Mouse (Mus musculus): Measurements from ENCODE around the gene Mrps18a. TPM values are rescaled to one million over a fixed set of nuclear protein-coding genes. Genes with fewer than 3 reads are reported as not detected.
A peak's percentile ranks its signal among the peaks of the same experiment; 100 is the strongest.

Gene Mrps18a
- 136 and 137 TPM in 2 replicates for polyA plus RNA-seq (2015; fragmentation: Nextera tagmentation; extraction: Ambion mirVana)

DNA sequence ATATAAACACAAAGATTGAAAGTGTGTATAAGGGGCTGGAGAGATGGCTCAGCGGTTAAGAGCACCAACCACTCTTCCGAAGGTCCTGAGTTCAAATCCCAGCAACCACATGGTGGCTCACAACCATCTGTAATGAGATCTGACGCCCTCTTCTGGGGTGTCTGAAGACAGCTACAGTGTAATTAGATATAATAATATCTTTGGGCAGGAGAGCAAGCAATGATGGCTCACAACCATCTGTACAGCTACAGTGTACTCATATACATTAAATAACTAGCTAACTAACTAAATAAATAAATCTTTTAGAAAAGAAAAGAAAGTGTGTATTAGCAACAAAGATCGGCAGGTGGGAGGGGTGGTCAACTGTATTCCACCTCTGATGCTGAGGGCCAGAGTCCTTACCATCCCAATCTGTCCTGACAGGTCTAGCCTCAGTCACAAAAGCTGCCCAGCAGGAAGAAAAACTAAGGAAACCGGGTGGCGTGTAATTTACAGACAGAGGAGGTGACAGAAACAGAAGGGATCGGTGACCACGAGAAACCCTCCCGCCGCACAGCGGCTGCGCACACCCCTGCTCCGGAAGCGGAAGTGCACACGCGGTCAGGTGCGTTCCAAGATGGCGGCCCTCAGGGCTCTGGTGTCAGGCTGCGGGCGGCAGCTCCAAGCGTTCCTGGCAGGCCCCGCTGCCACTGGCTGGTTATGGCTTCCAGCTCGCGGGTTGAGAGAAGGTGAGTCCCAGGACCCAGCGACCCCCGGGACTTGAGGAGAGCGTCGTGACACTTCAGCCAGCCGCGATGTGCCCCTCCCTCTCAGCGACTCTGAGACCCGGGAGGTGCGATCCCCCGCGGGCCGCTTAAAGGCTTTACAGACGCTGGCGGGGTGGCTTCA lies at the start of gene Mrps18a:
Mrps18a (plus strand) TSS at position 585 of the 888 bp plus-strand sequence.
- Histone ChIP-seq H3K4me2 (peak within 1 kb of the TSS; percentile 77), H3K36me3 (ENCODE audit: poor library complexity, severe bottlenecking) (peaks cover 5% of the 10 kb centered on the region), H3K9ac (peak within 1 kb of the TSS; percentile 67), H3K9me3 (replicated peaks) (no peaks in the 10 kb centered on the region), H3K27me3 (peaks cover 20% of the 10 kb centered on the region), H3K27ac (peak within 1 kb of the TSS; percentile 71), H3K4me3 (peak within 1 kb of the TSS; percentile 63), H3K4me1 (peaks cover 11% of the 10 kb centered on the region)
- WGBS = 6% methylated on average over 38 of the region's 38 CpGs
- ATAC-seq = peak; percentile 99

GRCm38 (mm10) chr17:46063283-46063973 lies 47.4 kb upstream of the Mrps18a start:
- Histone ChIP-seq H3K4me2 (peak overlapping the region; percentile 14), H3K27me3 (no peaks in the 10 kb centered on the region), H3K4me3 (no peak overlapping the region), H3K9me3 (replicated peaks) (no peaks in the 10 kb centered on the region), H3K4me1 (peaks cover 14% of the 10 kb centered on the region), H3K36me3 (ENCODE audit: poor library complexity, severe bottlenecking) (no peaks in the 10 kb centered on the region), H3K9ac (no peak overlapping the region), H3K27ac (peak overlapping the region; percentile 48; the same call in 1 of the 2 replicates)
- ATAC-seq = peak; percentile 71
- 19% methylated on average over 10 of the region's 10 CpGs for WGBS

GRCm38 (mm10) chr17:46063974-46064312 lies 46.8 kb upstream of the Mrps18a start:
- H3K27ac ChIP-seq = peak overlapping the region; percentile 48; the same call in 1 of the 2 replicates
- WGBS = 30% methylated on average over 6 of the region's 6 CpGs
- no peak for ATAC-seq
- H3K4me1 ChIP-seq = peaks cover 14% of the 10 kb centered on the region
- H3K9ac ChIP-seq = no peak overlapping the region
- no peak overlapping the region for H3K4me3 ChIP-seq
- no peaks in the 10 kb centered on the region for H3K9me3 ChIP-seq (replicated peaks)
- H3K36me3 ChIP-seq (ENCODE audit: poor library complexity, severe bottlenecking) = no peaks in the 10 kb centered on the region
- H3K27me3 ChIP-seq = no peaks in the 10 kb centered on the region
- peak overlapping the region; percentile 14; the same call in 1 of the 2 replicates for H3K4me2 ChIP-seq

DNA sequence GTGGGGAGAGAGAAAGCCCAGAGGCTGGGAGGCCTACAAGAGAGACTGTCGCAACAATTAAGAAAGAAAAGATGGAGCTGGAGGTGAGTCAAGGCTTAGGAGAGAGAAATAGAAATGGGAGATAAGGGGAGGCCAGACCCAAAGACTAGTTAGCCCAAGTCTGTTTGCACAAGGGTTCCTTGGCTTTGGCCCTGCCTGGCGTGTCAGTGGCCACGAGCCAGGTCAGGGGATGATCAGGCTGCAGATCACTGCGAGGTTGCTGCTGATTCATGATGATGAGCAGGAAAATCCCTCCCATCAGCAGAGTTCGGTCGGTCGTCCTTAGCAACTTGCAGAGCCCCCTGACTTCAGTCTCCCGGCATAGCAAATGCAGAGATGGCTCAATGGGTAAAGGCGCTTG lies 40.7 kb upstream of the Mrps18a start:
- H3K4me2 ChIP-seq = no peak overlapping the region
- 0 out of 2 replicates have a peak, but pooled peaks cover 4% of the 10 kb centered on the region for H3K4me1 ChIP-seq
- H3K4me3 ChIP-seq = no peak overlapping the region
- 72% methylated on average over 9 of the region's 9 CpGs for WGBS
- no peaks in the 10 kb centered on the region for H3K36me3 ChIP-seq (ENCODE audit: poor library complexity, severe bottlenecking)
- no peak overlapping the region for H3K27ac ChIP-seq
- H3K9me3 ChIP-seq (replicated peaks) = no peaks in the 10 kb centered on the region
- no peak for ATAC-seq
- H3K27me3 ChIP-seq = no peaks in the 10 kb centered on the region
- no peak overlapping the region for H3K9ac ChIP-seq

DNA sequence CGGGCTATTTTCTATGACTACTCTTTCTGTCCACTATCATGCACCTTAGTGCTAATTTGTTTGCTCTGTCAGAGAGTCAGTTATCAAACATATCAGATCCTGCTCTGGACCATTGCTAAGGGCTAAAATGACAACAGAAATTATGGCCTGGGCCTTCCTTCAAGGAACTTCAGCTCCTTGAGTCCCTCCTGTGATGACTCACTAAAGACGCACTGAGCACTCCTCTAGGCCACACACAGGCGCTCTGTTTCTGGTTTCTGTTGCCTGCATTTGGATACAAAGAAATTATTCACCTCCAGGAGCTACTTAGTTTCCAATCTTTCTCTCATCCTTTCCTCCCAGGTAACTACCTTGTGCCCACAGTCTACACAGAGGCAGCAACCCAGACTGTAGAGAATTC lies 39.3 kb upstream of the Mrps18a start:
- Histone ChIP-seq H3K9ac (no peak overlapping the region), H3K4me1 (0 out of 2 replicates have a peak, but pooled peaks cover 4% of the 10 kb centered on the region), H3K4me2 (no peak overlapping the region), H3K27ac (no peak overlapping the region), H3K9me3 (replicated peaks) (no peaks in the 10 kb centered on the region), H3K36me3 (ENCODE audit: poor library complexity, severe bottlenecking) (no peaks in the 10 kb centered on the region), H3K4me3 (no peak overlapping the region), H3K27me3 (no peaks in the 10 kb centered on the region)
- 89% methylated on average over 3 of the region's 3 CpGs for WGBS
- ATAC-seq = no peak

- H3K27me3 ChIP-seq = no peaks in the 10 kb centered on the region
- no peak for ATAC-seq
- no peak overlapping the region for H3K4me3 ChIP-seq
- H3K4me1 ChIP-seq = 0 out of 2 replicates have a peak, but pooled peaks cover 4% of the 10 kb centered on the region
- 77% methylated on average over 23 of the region's 23 CpGs for whole genome bisulfite sequencing
- H3K27ac ChIP-seq = no peak overlapping the region
- H3K4me2 ChIP-seq = no peak overlapping the region
- H3K9ac ChIP-seq = no peak overlapping the region
- no peaks in the 10 kb centered on the region for H3K36me3 ChIP-seq (ENCODE audit: poor library complexity, severe bottlenecking)
- H3K9me3 ChIP-seq (replicated peaks) = no peaks in the 10 kb centered on the region
Observed at GRCm38 (mm10) chr17:46073730-46074301, 37.0 kb upstream of the Mrps18a start.

DNA sequence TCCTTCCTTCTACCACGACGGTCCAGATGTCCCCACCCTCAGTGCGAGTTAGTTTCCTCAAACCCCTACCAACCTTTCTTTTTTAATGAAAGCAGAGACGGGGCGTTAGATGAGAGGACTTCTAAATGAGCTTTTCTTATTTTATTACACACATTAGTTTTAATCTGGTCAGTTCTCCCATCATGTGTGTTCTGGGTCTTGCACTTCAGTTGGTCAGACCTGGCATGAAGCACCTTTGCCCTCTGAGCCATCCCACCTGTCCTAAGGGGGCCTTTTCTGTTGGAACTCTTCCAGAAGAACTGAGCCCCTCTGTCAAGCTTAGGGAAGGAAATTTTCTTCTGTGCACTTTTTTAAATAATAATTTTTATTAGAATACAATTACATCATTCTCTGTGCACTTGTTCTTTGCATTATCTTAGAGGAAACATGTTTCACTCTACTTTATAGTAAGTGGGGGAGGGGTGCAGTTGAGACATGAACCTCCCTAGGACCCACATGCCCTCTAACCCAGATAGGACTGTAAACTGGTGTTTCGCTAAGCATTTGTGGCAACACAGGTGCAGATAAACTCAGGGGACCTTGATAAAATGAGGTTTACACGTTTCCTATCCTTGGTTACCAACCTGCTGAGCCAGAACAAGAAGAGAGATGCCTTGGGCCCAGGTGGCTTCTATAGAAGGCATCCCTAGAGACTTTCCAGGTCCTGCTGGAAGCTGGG lies 36.2 kb upstream of the Mrps18a start:
- Histone ChIP-seq H3K36me3 (ENCODE audit: poor library complexity, severe bottlenecking) (no peaks in the 10 kb centered on the region), H3K27me3 (no peaks in the 10 kb centered on the region), H3K4me3 (no peak overlapping the region), H3K4me2 (no peak overlapping the region), H3K9me3 (replicated peaks) (no peaks in the 10 kb centered on the region), H3K4me1 (0 out of 2 replicates have a peak, but pooled peaks cover 4% of the 10 kb centered on the region), H3K9ac (no peak overlapping the region), H3K27ac (no peak overlapping the region)
- WGBS = 68% methylated on average over 7 of the region's 7 CpGs
- ATAC-seq = no peak

DNA sequence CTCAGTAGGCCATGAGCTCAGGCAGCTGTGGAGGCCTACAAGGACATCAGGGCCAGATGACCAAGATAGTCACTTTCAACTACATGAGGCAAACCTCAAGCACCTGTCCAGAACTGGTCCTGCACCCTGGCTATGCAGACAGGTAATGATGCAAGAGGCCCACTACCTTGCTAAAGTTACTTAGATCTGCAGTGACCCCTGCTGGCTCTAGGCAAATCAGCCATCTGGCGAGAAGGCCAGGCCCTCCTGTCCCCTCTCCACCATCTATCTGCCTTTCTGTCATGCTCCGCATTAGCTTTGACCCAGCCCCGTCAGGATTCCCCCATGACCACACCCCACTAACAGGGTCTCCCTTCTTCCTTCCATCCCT lies 35.7 kb upstream of the Mrps18a start:
- H3K4me2 ChIP-seq = no peak overlapping the region
- 64% methylated on average over 3 of the region's 3 CpGs for WGBS
- H3K27ac ChIP-seq = no peak overlapping the region
- no peaks in the 10 kb centered on the region for H3K27me3 ChIP-seq
- H3K4me1 ChIP-seq = 0 out of 2 replicates have a peak, but pooled peaks cover 4% of the 10 kb centered on the region
- H3K4me3 ChIP-seq = no peak overlapping the region
- H3K36me3 ChIP-seq (ENCODE audit: poor library complexity, severe bottlenecking) = no peaks in the 10 kb centered on the region
- H3K9ac ChIP-seq = no peak overlapping the region
- H3K9me3 ChIP-seq (replicated peaks) = no peaks in the 10 kb centered on the region
- no peak for ATAC-seq

- Histone ChIP-seq H3K9me3 (replicated peaks) (no peaks in the 10 kb centered on the region), H3K27me3 (no peaks in the 10 kb centered on the region), H3K4me1 (peaks cover 10% of the 10 kb centered on the region), H3K4me2 (no peak overlapping the region), H3K4me3 (no peak overlapping the region), H3K36me3 (ENCODE audit: poor library complexity, severe bottlenecking) (no peaks in the 10 kb centered on the region), H3K27ac (no peak overlapping the region), H3K9ac (no peak overlapping the region)
- ATAC-seq = no peak
- 70% methylated on average over 5 of the region's 5 CpGs for WGBS
Observed at GRCm38 (mm10) chr17:46075551-46076259, 35.1 kb upstream of the Mrps18a start.

- Histone ChIP-seq H3K27ac (no peak overlapping the region), H3K36me3 (ENCODE audit: poor library complexity, severe bottlenecking) (no peaks in the 10 kb centered on the region), H3K4me2 (no peak overlapping the region), H3K27me3 (no peaks in the 10 kb centered on the region), H3K4me3 (no peak overlapping the region), H3K9ac (no peak overlapping the region), H3K9me3 (replicated peaks) (no peaks in the 10 kb centered on the region), H3K4me1 (peaks cover 15% of the 10 kb centered on the region)
- no peak for ATAC-seq
- 50% methylated on average over 1 of the region's 1 CpGs for WGBS
Observed at GRCm38 (mm10) chr17:46076260-46076551, 34.6 kb upstream of the Mrps18a start.

- Histone ChIP-seq H3K4me3 (no peak overlapping the region), H3K27ac (no peak overlapping the region), H3K27me3 (no peaks in the 10 kb centered on the region), H3K4me1 (peaks cover 18% of the 10 kb centered on the region), H3K9me3 (replicated peaks) (no peaks in the 10 kb centered on the region), H3K4me2 (no peak overlapping the region), H3K36me3 (ENCODE audit: poor library complexity, severe bottlenecking) (no peaks in the 10 kb centered on the region), H3K9ac (no peak overlapping the region)
- ATAC-seq = no peak
- 96% methylated on average over 12 of the region's 12 CpGs for WGBS
Observed at GRCm38 (mm10) chr17:46077921-46078534, 32.8 kb upstream of the Mrps18a start.
